19 mouse cellular contexts compared by ENCODE assay signal in the genomic region with DNA sequence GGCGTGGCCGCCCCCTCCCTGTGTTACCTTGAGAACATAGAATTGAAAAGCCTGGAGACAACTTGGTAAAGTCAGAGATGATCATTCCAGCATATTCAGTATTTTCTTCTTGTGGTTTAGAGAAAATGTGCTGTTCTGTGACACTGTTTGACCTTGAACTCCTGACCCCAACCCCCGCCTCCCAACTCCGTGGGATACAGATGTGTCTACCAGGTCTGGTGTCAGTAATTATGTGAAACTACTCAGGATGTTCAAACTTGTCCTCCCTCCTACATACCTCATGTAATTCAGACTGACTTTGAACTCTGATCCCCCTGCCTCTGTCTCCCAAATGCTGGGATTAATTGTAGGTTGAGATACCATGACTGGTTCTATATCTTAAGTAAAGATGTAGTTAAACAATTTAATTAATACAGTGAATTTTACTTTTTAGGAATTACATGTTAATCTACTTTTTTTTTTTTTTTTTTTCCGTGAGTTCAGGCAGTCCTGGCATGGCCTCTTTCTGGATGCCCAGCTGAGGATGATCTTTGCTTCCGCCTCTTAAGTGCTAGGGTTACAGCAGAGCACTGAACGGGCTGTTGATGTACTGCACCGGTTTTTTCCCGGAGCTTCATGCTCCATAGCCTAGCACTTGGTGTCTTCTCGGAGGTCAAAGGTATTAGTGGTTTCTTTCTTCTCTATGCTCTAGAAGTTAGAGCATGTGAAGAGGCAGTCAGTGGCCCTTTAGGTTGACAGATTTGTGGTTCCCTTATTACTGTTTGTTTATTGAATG. TPM values are rescaled to one million over a fixed set of nuclear protein-coding genes. Genes with fewer than 3 reads are reported as not detected.
DNase-seq lines count a peak whose midpoint lies in the region; ATAC-seq and TF ChIP-seq lines count a peak whose summit lies in the region.
"Had no signal": no experiment of that assay in that cellular context is flagged by ENCODE, and none has a peak within 500 bp of the region (broad histone marks: within the 10 kb centered on the region; RNA-seq: fewer than 3 reads in every experiment).

No protein-coding gene starts in this region.

- H3K27ac ChIP-seq in heart, embryonic 12.5 days (ENCODE audit: poor library complexity, severe bottlenecking): no peak overlapping the region
- H3K27ac ChIP-seq in ES-E14 (ENCODE audit: insufficient read depth, low read depth, low read length, poor library complexity, severe bottlenecking): no peak overlapping the region
- peak overlapping the region; percentile 42; the same call in 1 of the 2 replicates for H3K27ac ChIP-seq in kidney, embryonic 14.5 days (ENCODE audit: low read depth, low read length)
- H3K27ac ChIP-seq in neural tube, embryonic 15.5 days (replicated peaks): no peak overlapping the region
- H3K27ac ChIP-seq: embryonic facial prominence, embryonic 15.5 days; heart, embryonic 10.5 days; midbrain, embryonic 10.5 days had no signal

- 78% methylated on average over 10 of the region's 10 CpGs for WGBS in heart, embryonic 12.5 days
- 44% methylated on average over 10 of the region's 10 CpGs for WGBS in kidney, embryonic 14.5 days
- WGBS in neural tube, embryonic 15.5 days: 84% methylated on average over 10 of the region's 10 CpGs

- H3K9ac ChIP-seq in heart, embryonic 12.5 days: no peak overlapping the region
- H3K9ac ChIP-seq in ES-E14 (ENCODE audit: insufficient read depth, low read depth, low read length, poor library complexity, severe bottlenecking): no peak overlapping the region
- H3K9ac ChIP-seq in kidney, embryonic 14.5 days (ENCODE audit: low read depth, low read length): no peak overlapping the region
- no peak overlapping the region for H3K9ac ChIP-seq in neural tube, embryonic 15.5 days (replicated peaks)
- H3K9ac ChIP-seq: embryonic facial prominence, embryonic 15.5 days; liver, postnatal 0 days had no signal

- H3K4me2 ChIP-seq in heart, embryonic 12.5 days: no peak overlapping the region
- no peak overlapping the region for H3K4me2 ChIP-seq in kidney, embryonic 14.5 days (replicated peaks; ENCODE audit: low read depth, low read length)
- no peak overlapping the region for H3K4me2 ChIP-seq in neural tube, embryonic 15.5 days
- H3K4me2 ChIP-seq: embryonic facial prominence, embryonic 15.5 days had no signal

- no peaks in the 10 kb centered on the region for H3K9me3 ChIP-seq in heart, embryonic 12.5 days (replicated peaks)
- no peaks in the 10 kb centered on the region for H3K9me3 ChIP-seq in ES-E14 (ENCODE audit: control insufficient read depth, insufficient read depth, low read depth, low read length)
- H3K9me3 ChIP-seq in kidney, embryonic 14.5 days (ENCODE audit: control insufficient read depth, low read length): no peaks in the 10 kb centered on the region
- no peaks in the 10 kb centered on the region for H3K9me3 ChIP-seq in neural tube, embryonic 15.5 days (replicated peaks)
- H3K9me3 ChIP-seq: embryonic facial prominence, embryonic 15.5 days; heart, embryonic 10.5 days; midbrain, embryonic 10.5 days had no signal

- ATAC-seq in heart, embryonic 12.5 days (ENCODE audit: insufficient number of reproducible peaks, low FRiP score): no peak
- peak; percentile 83 for ATAC-seq in kidney, embryonic 14.5 days (ENCODE audit: low FRiP score, low TSS enrichment)
- no peak for ATAC-seq in neural tube, embryonic 15.5 days (ENCODE audit: low FRiP score)
- ATAC-seq: forebrain, embryonic 16.5 days; liver, postnatal 0 days had no signal

- H3K4me1 ChIP-seq in heart, embryonic 12.5 days (replicated peaks): peaks cover 19% of the 10 kb centered on the region
- H3K4me1 ChIP-seq in ES-E14 (ENCODE audit: control insufficient read depth in 2 of 2, insufficient read depth in 2 of 2, low read length in 2 of 2, poor library complexity in 1 of 2): peaks cover 7 to 16% of the 10 kb centered on the region in 2 experiments
- peaks cover 12% of the 10 kb centered on the region; the same call in 1 of the 2 replicates for H3K4me1 ChIP-seq in kidney, embryonic 14.5 days (ENCODE audit: control insufficient read depth, insufficient read depth, low read length)
- H3K4me1 ChIP-seq in neural tube, embryonic 15.5 days: peaks cover 22% of the 10 kb centered on the region

- DNase-seq in heart, adult 11 months: peak; percentile 55
- DNase-seq in ES-E14 (ENCODE audit: low read depth, low spot score): peak; percentile 56
- peak; percentile 62 to 77 for DNase-seq in kidney, postnatal 36 days
- DNase-seq in layer of hippocampus, postnatal 14 days (ENCODE audit: low spot score in 2 of 2): no peak
- DNase-seq: adrenal gland, postnatal 14 days; cerebellum, postnatal 14 days; heart, postnatal 10 days; left cerebral cortex, postnatal 4 days; liver; liver, postnatal 0 days; lung, postnatal 36 days; thymus, postnatal 25 days had no signal

- no peaks in the 10 kb centered on the region for H3K27me3 ChIP-seq in heart, embryonic 12.5 days (replicated peaks)
- no peaks in the 10 kb centered on the region for H3K27me3 ChIP-seq in kidney, embryonic 14.5 days (ENCODE audit: control insufficient read depth, insufficient read depth, low read length)
- H3K27me3 ChIP-seq in neural tube, embryonic 15.5 days (replicated peaks): no peaks in the 10 kb centered on the region
- H3K27me3 ChIP-seq: embryonic facial prominence, embryonic 15.5 days had no signal

- in situ Hi-C loops in ES-E14 (cut with MboI; ENCODE audit: low sequenced_read_pairs in 2 of 2, unreplicated experiment in 2 of 2): no loop called here

- H3K36me3 ChIP-seq in heart, embryonic 12.5 days: 0 out of 2 replicates have a peak, but pooled peaks cover 2% of the 10 kb centered on the region
- peaks cover 3% of the 10 kb centered on the region; the same call in 1 of the 2 replicates for H3K36me3 ChIP-seq in ES-E14 (ENCODE audit: control insufficient read depth, insufficient read depth, low read length, poor library complexity, severe bottlenecking)
- H3K36me3 ChIP-seq in kidney, embryonic 14.5 days (ENCODE audit: control insufficient read depth, insufficient read depth, low read length): no peaks in the 10 kb centered on the region
- H3K36me3 ChIP-seq in neural tube, embryonic 15.5 days: no peaks in the 10 kb centered on the region
- H3K36me3 ChIP-seq: embryonic facial prominence, embryonic 15.5 days; heart, embryonic 10.5 days had no signal

- no peak overlapping the region for H3K4me3 ChIP-seq in heart, embryonic 12.5 days
- H3K4me3 ChIP-seq in ES-E14 (ENCODE audit: insufficient read depth in 1 of 2, low read depth in 1 of 2, low read length in 2 of 2, poor library complexity in 1 of 2, severe bottlenecking in 1 of 2): no peak overlapping the region
- no peak overlapping the region for H3K4me3 ChIP-seq in kidney, embryonic 14.5 days (ENCODE audit: low read length)
- no peak overlapping the region for H3K4me3 ChIP-seq in neural tube, embryonic 15.5 days (replicated peaks)
- H3K4me3 ChIP-seq: embryonic facial prominence, embryonic 15.5 days; heart, embryonic 10.5 days; midbrain, embryonic 10.5 days had no signal

TF ChIP-seq in ES-E14, 5 proteins besides CTCF, POLR2A, EP300 and RAD21:
- 0 out of 2 replicates have a peak, but pooled peaks have one; percentile 23 for TF ChIP-seq CHD2 (IDR thresholded peaks at IDR 0.05; ENCODE audit: low read depth, low read length)
- TF ChIP-seq HCFC1 (IDR thresholded peaks at IDR 0.05; ENCODE audit: borderline replicate concordance, insufficient read depth, low read length): no peak
- no peak for TF ChIP-seq MAFK (IDR thresholded peaks at IDR 0.05; ENCODE audit: insufficient read depth, low read depth, low read length)
- TF ChIP-seq ZC3H11A (IDR thresholded peaks at IDR 0.05; ENCODE audit: borderline replicate concordance, low read depth, low read length): no peak

RNA-seq across cellular contexts. Expression of gene Tbl1xr1, which starts 8.0 kb away (rescaled TPM):
- 16.9 and 22.8 TPM in 2 replicates for polyA plus RNA-seq in heart, embryonic 12.5 days (2016; fragmentation: Nextera tagmentation; extraction: Ambion mirVana)
- total RNA-seq in ES-E14 (2012; rRNA removed): 64.6 and 71.0 TPM in 2 replicates
- 20.6 and 39.7 TPM in 2 replicates for polyA plus RNA-seq in kidney, embryonic 14.5 days (2014; fragmentation: Nextera tagmentation; extraction: Ambion mirVana)
- 100 to 1,000 TPM; 127 to 138 TPM for total RNA-seq in layer of hippocampus, postnatal 14 days (2021)
- polyA plus RNA-seq in neural tube, embryonic 15.5 days (2015; fragmentation: Nextera tagmentation; extraction: Ambion mirVana): 16.1 and 18.3 TPM in 2 replicates

Comparison
In these comparisons a context has a peak if more than half of its experiments do, and no peak if none do; other contexts are left out.
1. DNase-seq: peak in heart, adult 11 months (single experiment), ES-E14 (single experiment) and kidney, postnatal 36 days (2 of 2); none in layer of hippocampus, postnatal 14 days (0 of 2).